Mouse (Mus musculus) right cerebral cortex, postnatal 25 days (tissue): ENCODE data around the gene Fam43a.

Source experiments
- DNase-seq: peaks from one replicate; pipeline ENCODE4 v3.0.0; 2022

The Fam43a gene

GRCm38 (mm10) chr16:30599491-30600268 is at the start of gene Fam43a:
Gene Fam43a (plus strand): TSS chr16:30599723.
- peak; percentile 84 for DNase-seq

DNA sequence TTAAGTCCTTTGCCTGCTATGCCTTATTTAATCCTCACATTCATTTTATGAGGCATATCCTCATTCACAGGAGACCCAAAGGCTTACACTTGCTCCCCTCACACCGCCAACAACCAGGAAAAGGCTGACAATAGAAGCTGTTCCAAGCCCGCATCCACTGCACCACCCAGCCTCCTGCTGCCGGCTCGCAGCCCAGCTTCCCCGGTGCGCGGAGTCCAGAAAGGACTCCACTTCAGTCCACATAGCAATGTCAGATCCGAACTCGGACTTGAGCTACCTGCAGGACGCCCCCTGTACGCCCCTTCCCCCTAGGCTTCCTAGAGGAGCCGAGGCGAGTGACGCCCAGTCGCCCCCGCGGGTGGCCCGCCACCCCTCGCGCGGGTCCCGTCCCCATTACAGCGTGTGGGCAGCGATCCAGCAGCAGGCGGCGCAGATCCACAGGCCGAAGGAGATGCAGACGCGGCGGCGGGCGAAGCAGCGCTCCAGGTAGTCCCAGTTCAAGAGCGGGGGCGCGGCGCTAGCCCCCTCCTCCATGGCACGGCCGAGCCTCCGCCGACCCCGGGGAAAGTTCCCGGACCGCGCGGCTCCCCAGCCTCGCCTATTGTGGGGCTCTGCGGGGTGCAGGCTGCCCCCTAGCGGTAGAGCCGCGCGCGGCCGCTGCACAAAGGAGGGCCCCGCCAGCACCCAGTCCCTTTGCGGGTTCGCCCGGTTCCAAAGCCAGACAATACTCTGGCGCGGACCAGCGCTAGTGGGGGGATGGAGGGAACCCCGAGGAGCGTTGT is 49.4 kb upstream of the Fam43a start:
- DNase-seq: peak; percentile 85

GRCm38 (mm10) chr16:30550748-30551192 is 48.8 kb upstream of the Fam43a start, which contains the start of gene Tmem44:
Gene Tmem44 (minus strand): TSS chr16:30550842.
- DNase-seq: no peak

GRCm38 (mm10) chr16:30552621-30553338 is 46.7 kb upstream of the Fam43a start:
- DNase-seq: peak; percentile 71

GRCm38 (mm10) chr16:30554109-30554508 is 45.4 kb upstream of the Fam43a start:
- no peak for DNase-seq

GRCm38 (mm10) chr16:30559312-30559992 is 40.1 kb upstream of the Fam43a start:
- no peak for DNase-seq

- DNase-seq: no peak
Measured at GRCm38 (mm10) chr16:30560601-30561000, 38.9 kb upstream of the Fam43a start.

GRCm38 (mm10) chr16:30565631-30566030 is 33.9 kb upstream of the Fam43a start:
- no peak for DNase-seq

GRCm38 (mm10) chr16:30570173-30570572 is 29.4 kb upstream of the Fam43a start:
- DNase-seq: no peak

- DNase-seq: no peak
Measured at GRCm38 (mm10) chr16:30571378-30571777, 28.1 kb upstream of the Fam43a start.

- DNase-seq: no peak
Measured at GRCm38 (mm10) chr16:30572239-30572638, 27.3 kb upstream of the Fam43a start.

GRCm38 (mm10) chr16:30575815-30576214 is 23.7 kb upstream of the Fam43a start:
- no peak for DNase-seq

DNA sequence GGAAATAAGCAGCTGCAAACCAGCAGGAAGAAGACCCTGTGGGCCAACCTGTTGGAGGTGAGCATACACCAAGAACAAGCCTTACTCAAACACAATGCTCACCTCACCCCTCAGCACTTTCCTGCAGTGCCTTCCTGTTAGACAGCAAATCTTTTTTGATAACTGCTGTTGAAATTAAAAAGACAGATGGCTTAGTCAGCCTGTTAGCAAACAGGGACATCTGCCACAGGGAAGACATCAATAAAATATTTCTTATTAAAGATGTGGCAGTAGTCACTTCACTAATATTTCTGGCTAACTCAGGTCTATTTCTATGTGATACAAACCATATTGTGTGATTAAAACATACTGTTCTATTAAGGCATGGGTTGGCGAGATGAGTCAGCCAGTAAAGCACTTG is 23.1 kb upstream of the Fam43a start:
- DNase-seq: no peak

- no peak for DNase-seq
Measured at GRCm38 (mm10) chr16:30580765-30581164, 18.8 kb upstream of the Fam43a start.

DNA sequence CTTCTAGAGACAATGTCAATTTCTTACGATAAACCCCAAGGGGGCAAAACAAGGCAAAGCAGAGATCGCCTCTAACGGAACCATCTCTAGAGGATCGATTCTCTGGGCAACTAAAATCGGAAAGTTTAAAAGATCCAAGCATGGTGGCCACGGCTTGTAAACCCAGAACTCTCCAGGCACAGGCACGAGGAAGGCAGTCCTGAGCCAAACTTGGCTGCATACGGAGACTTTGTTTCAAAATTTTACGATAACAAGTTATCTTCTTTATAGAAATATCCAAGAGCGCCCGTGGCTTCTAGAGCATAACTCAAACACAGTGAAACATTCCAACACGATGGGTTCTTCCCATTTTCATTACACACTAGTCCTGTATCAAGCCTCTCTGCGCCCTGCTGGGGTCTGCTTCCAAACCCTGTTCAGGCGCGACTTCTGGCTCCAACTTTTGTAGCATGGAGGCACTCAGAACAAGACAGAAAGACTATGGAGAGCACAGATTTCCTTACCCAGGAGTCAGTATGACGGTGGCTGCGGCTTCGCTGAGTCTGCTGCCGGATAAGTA is 12.5 kb upstream of the Fam43a start:
- no peak for DNase-seq

GRCm38 (mm10) chr16:30587494-30588327 is 11.8 kb upstream of the Fam43a start, which contains the start of gene Lsg1:
Gene Lsg1 (minus strand): TSS chr16:30587592.
- peak; percentile 85 for DNase-seq

- no peak for DNase-seq
Measured at GRCm38 (mm10) chr16:30590264-30591209, 9.0 kb upstream of the Fam43a start.

DNA sequence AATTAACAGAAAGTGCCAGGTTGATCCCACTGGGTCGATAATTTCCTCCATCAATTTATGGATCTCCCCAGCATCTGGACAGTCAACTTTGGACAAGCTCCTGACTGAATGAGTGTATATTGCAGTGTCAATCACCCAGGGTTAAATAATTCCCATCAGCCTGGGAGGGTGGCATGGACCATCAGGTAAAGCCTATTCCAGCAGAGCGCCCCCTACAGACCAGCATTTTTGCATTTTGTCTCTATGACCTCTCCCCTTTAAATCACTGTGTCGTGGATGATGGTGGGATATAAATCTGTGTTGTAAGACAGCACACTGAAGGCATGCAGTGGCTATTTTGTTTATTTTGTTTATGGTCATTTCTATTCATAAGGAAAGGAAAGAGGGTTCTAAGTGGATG is 7.5 kb upstream of the Fam43a start:
- DNase-seq: no peak

GRCm38 (mm10) chr16:30595356-30595755 is 4.2 kb upstream of the Fam43a start:
- no peak for DNase-seq
